Mouse (Mus musculus) small intestine, adult 2 months (tissue): Measurements from ENCODE around the gene Kcnk6.

ENCODE experiments used
- CTCF ChIP-seq: fragments of 200-500 bp; IDR thresholded peaks from 2 replicates; pipeline ENCODE4 v1.5.1; 2012; ENCODE audit warnings: low read depth, mild to moderate bottlenecking, control low read depth, inconsistent platforms, low read length, moderate library complexity, mixed read lengths; ENCODE audit not compliant: insufficient replicate concordance, insufficient read length; ENCODE audit errors: extremely low read depth
- POLR2A ChIP-seq: fragments of 200-500 bp; IDR thresholded peaks from 2 replicates; pipeline ENCODE4 v1.6.1; 2012; ENCODE audit warnings: low read depth, mild to moderate bottlenecking, control low read depth, inconsistent platforms, low read length, moderate library complexity

- no peak for TF ChIP-seq CTCF
- no peak for TF ChIP-seq POLR2A
These were observed at the start of gene Kcnk6 for GRCm38 (mm10) chr7:29232247-29233013.
